Mouse (Mus musculus) neural tube, embryonic 11.5 days (tissue): Measurements from ENCODE around the gene Olfr156. TPM values are rescaled to one million over a fixed set of nuclear protein-coding genes. Genes with fewer than 3 reads are reported as not detected.

ENCODE experiments used
- ATAC-seq: fragments of 200-750 bp; cut with Nextera tagmentation; 2 replicates; pipeline ENCODE4 v1.8.0; 2017; ENCODE audit warnings: moderate number of reproducible peaks, mild to moderate bottlenecking, moderate TSS enrichment, moderate library complexity; ENCODE audit not compliant: insufficient read depth, low FRiP score, low TSS enrichment
- DNase-seq: peaks from one replicate; pipeline ENCODE4 v3.0.0-alpha.2; 2015; ENCODE audit warnings: low spot score
- H3K27ac ChIP-seq: fragments of 300-500 bp; sonication (generic); 2 replicates; pipeline ENCODE4 v1.5.1; 2014; ENCODE audit warnings: low read depth, mild to moderate bottlenecking, low read length
- H3K27me3 ChIP-seq: fragments of 300-500 bp; sonication (generic); 2 replicates; pipeline ENCODE4 v1.6.1; 2014; ENCODE audit warnings: mild to moderate bottlenecking, low read length, mixed read lengths; ENCODE audit not compliant: control insufficient read depth, insufficient read depth
- H3K36me3 ChIP-seq: fragments of 300-500 bp; sonication (generic); 2 replicates; pipeline ENCODE4 v1.6.1; 2014; ENCODE audit warnings: mild to moderate bottlenecking, low read length, moderate library complexity, mixed read lengths; ENCODE audit not compliant: control insufficient read depth, insufficient read depth
- H3K4me1 ChIP-seq: fragments of 300-500 bp; sonication (generic); 2 replicates; pipeline ENCODE4 v1.6.1; 2014; ENCODE audit warnings: low read length, mixed read lengths; ENCODE audit not compliant: control insufficient read depth, insufficient read depth
- H3K4me2 ChIP-seq: fragments of 300-500 bp; sonication (generic); 2 replicates; pipeline ENCODE4 v1.6.1; 2014; ENCODE audit warnings: low read depth, mild to moderate bottlenecking, moderate library complexity
- H3K4me3 ChIP-seq: fragments of 300-500 bp; sonication (generic); 2 replicates; pipeline ENCODE4 v1.5.1; 2014; ENCODE audit warnings: low read depth, low read length
- H3K9ac ChIP-seq: fragments of 300-500 bp; sonication (generic); 2 replicates; pipeline ENCODE4 v1.6.1; 2014; ENCODE audit warnings: mild to moderate bottlenecking, low read length
- H3K9me3 ChIP-seq: fragments of 300-500 bp; sonication (generic); 2 replicates; pipeline ENCODE4 v1.6.1; 2016; ENCODE audit warnings: low read length; ENCODE audit not compliant: control insufficient read depth
- WGBS: fragments of 180-500 bp; shearing (Covaris S2); extraction: QIAGEN DNeasy Blood & Tissue Kit; methylation state at CpG from one replicate; pipeline ENCODE4 v1.1.7; 2014; 5-methylcytosine and 5-hydroxymethylcytosine counted together
- polyA plus RNA-seq: library from polyadenylated mRNA; unstranded; fragments of >200 nt; fragmentation: Nextera tagmentation; extraction: Ambion mirVana; gene quantifications from 2 replicates; pipeline ENCODE4 v1.2.1, GENCODE M21; 2014

The Olfr156 gene
- polyA plus RNA-seq, 1 experiment from 2014 or later, result not detected

DNA sequence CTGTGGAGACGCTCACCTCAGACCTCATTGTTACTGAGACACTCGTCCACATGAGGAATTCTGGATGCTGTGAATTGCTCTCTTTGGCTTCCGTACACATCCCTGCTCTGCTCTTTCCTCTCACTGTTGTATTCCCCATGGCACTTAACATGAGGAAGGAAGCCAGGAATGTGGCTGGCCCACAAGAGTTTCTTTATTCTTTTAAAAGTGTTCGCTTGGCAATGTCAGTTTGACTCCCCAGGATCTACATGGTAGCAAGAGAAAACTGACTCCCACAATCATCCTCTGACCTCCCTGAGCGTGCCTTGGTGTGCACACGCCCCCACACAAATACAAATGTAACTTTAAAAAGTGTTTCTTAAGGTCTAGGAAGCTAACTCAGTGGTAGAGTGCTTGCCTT, 52.1 kb downstream of the Olfr156 start:
- Histone ChIP-seq H3K27me3 (no peaks in the 10 kb centered on the region), H3K9me3 (no peaks in the 10 kb centered on the region), H3K27ac (no peak overlapping the region), H3K9ac (no peak overlapping the region), H3K4me3 (no peak overlapping the region), H3K4me2 (no peak overlapping the region), H3K4me1 (no peaks in the 10 kb centered on the region), H3K36me3 (no peaks in the 10 kb centered on the region)
- no peak for DNase-seq
- 66% methylated on average over 6 of the region's 6 CpGs for WGBS
- ATAC-seq, result no peak

DNA sequence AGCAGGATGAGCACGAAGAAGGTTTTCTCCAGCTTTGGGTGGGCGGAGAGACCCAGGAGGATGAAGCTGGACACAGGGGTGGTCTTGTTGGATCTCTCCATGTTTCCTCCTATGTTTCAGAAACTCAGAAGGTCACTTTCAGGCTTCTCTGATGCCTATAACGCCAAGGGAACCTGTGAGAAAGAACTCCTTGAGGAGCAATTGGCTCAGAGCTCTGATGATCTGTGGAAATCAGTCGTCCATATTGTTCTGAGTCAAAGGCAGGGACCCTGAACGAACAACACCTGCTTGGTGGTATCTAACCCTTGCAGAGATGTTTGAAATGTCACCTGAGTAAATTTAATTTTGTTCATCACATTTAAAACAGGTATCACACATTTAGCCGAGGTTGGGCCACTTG, 52.8 kb downstream of the Olfr156 start, which contains the start of gene Olfr159:
TSS of gene Olfr159 (minus strand) at position 101 of the 400 bp plus-strand sequence.
- no peak within 1 kb of the TSS for H3K4me2 ChIP-seq
- H3K9me3 ChIP-seq, result no peaks in the 10 kb centered on the region
- no peaks in the 10 kb centered on the region for H3K27me3 ChIP-seq
- no peak within 1 kb of the TSS for H3K9ac ChIP-seq
- WGBS, result 85% methylated on average over 6 of the region's 6 CpGs
- ATAC-seq (no peak), DNase-seq (no peak)
- no peaks in the 10 kb centered on the region for H3K36me3 ChIP-seq
- no peak within 1 kb of the TSS for H3K4me3 ChIP-seq
- H3K27ac ChIP-seq, result no peak within 1 kb of the TSS
- no peaks in the 10 kb centered on the region for H3K4me1 ChIP-seq

Other genes with a start within 250 kb of the Olfr156 start
- 26.5 and 32.1 TPM in 2 replicates for gene Rgp1, start 245.2 kb downstream of the Olfr156 start, polyA plus RNA-seq
- 29.8 and 30.8 TPM in 2 replicates for gene Gba2, start 245.0 kb downstream of the Olfr156 start, polyA plus RNA-seq
- 1.8 and 2.4 TPM in 2 replicates for gene Msmp, start 239.4 kb downstream of the Olfr156 start, polyA plus RNA-seq
- gene Npr2, start 192.0 kb downstream of the Olfr156 start, polyA plus RNA-seq, result 29.0 and 37.4 TPM in 2 replicates
- 0.89 and 1.1 TPM in 2 replicates for gene Spag8, start 170.3 kb downstream of the Olfr156 start, polyA plus RNA-seq
- gene Hint2, start 167.4 kb downstream of the Olfr156 start, polyA plus RNA-seq, result 63.8 and 65.4 TPM in 2 replicates
- 5.4 and 5.7 TPM in 2 replicates for gene Tmem8b, start 154.9 kb downstream of the Olfr156 start, polyA plus RNA-seq
- gene Fam221b, start 154.8 kb downstream of the Olfr156 start, polyA plus RNA-seq, result 2.4 and 3.4 TPM in 2 replicates
- gene Olfr70, start 123.1 kb downstream of the Olfr156 start, polyA plus RNA-seq, result not detected in 2 replicates
- gene Olfr71, start 113.6 kb downstream of the Olfr156 start, polyA plus RNA-seq, result not detected in 2 replicates
- 0.22 TPM in 1 of 2 replicates, not detected in the other for gene Hrct1, start 96.7 kb downstream of the Olfr156 start, polyA plus RNA-seq
- not detected in 2 replicates for gene Spaar, start 93.9 kb downstream of the Olfr156 start, polyA plus RNA-seq
- gene Olfr159, start 52.9 kb downstream of the Olfr156 start, polyA plus RNA-seq, result not detected in 2 replicates
- not detected in 2 replicates for gene Olfr157, start 16.3 kb upstream of the Olfr156 start, polyA plus RNA-seq
- not detected in 2 replicates for gene Olfr155, start 27.7 kb upstream of the Olfr156 start, polyA plus RNA-seq
- 15.9 and 18.5 TPM in 2 replicates for gene Reck, start 51.6 kb upstream of the Olfr156 start, polyA plus RNA-seq
- gene Glipr2, start 133.5 kb upstream of the Olfr156 start, polyA plus RNA-seq, result 109 and 117 TPM in 2 replicates
- gene Ccin, start 159.6 kb upstream of the Olfr156 start, polyA plus RNA-seq, result not detected in 2 replicates
- 257 and 258 TPM in 2 replicates for gene Clta, start 180.6 kb upstream of the Olfr156 start, polyA plus RNA-seq